Mouse (Mus musculus): ENCODE results near the gene Adcy7.

DNA sequence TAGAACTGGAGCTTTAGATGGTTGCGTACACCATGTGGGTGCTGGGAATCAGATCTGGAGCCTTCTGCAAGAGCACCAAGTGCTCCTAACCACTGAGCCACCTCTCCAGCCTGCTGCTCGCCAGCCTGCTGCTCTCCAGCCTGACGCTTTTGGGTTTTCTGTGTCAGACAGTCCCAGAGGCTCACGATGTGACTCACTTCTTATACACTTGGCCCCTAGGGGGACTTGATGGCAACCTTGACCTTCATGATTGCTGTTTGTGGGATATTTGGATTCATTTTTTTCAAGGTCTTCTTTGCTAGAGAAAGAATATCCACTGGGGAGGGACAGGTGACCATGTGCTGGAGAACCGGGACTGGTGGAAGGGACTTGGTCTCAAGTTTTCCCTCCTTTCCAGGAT, 49.2 kb downstream of the Adcy7 start:
- TF ChIP-seq CTCF (IDR thresholded peaks at IDR 0.05; ENCODE audit: low read depth) (no peak), EP300 (IDR thresholded peaks at IDR 0.05; ENCODE audit: low read depth) (no peak)

Data from liver, embryonic 14.5 days (tissue).